Mouse (Mus musculus): ENCODE data around the gene Rab27a. TPM values are rescaled to one million over a fixed set of nuclear protein-coding genes. Genes with fewer than 3 reads are reported as not detected.
"Not testable (repeated sequence)": the region's sequence is repeated elsewhere in the genome, so short reads cannot be mapped to it uniquely, and the experiment has no call there.

Rab27a gene
- polyA plus RNA-seq, 1 experiment from 2014 or later, result 3.2 TPM

DNA sequence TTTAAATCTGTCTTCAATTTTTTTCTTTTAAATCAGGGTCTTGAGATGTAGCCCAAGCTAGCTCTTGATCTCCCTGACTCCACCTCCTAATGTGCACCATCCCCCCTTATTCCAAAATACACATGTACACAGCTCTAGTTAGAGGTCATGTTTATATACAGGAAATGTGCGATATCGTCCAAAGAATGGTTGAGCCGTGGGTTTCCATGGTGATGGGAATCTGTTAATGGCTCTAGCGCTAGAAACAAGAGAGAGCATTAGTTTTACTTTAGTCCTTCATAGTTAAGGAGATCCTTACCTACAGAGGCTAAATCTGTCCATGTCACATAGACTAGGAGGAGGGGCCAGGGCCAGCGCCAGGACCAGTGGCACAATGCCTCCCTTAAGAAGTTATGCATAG, 5.2 kb downstream of the Rab27a start:
- ATAC-seq (ENCODE audit: low FRiP score, low read depth), result no peak
- H3K4me1 ChIP-seq (replicated peaks), result peaks cover 7% of the 10 kb centered on the region; the same call in 1 of the 2 replicates
- no peak overlapping the region for H3K4me2 ChIP-seq
- no peaks in the 10 kb centered on the region for H3K9me3 ChIP-seq
- no peaks in the 10 kb centered on the region for H3K36me3 ChIP-seq
- H3K27ac ChIP-seq (replicated peaks), result no peak overlapping the region
- H3K4me3 ChIP-seq, result no peak overlapping the region
- H3K27me3 ChIP-seq, result no peaks in the 10 kb centered on the region
- WGBS, result 59% methylated on average over 5 of the region's 5 CpGs
- H3K9ac ChIP-seq, result no peak overlapping the region

- Histone ChIP-seq H3K36me3 (no peaks in the 10 kb centered on the region), H3K27ac (replicated peaks) (no peak overlapping the region; the same call in 1 of the 2 replicates), H3K9ac (no peak overlapping the region), H3K9me3 (no peaks in the 10 kb centered on the region), H3K4me1 (replicated peaks) (no peaks in the 10 kb centered on the region), H3K27me3 (no peaks in the 10 kb centered on the region), H3K4me2 (no peak overlapping the region), H3K4me3 (no peak overlapping the region)
- WGBS, result 68% methylated on average over 8 of the region's 8 CpGs
- ATAC-seq (ENCODE audit: low FRiP score, low read depth), result no peak
These were observed 6.0 kb downstream of the Rab27a start for GRCm38 (mm10) chr9:73050606-73051005.

DNA sequence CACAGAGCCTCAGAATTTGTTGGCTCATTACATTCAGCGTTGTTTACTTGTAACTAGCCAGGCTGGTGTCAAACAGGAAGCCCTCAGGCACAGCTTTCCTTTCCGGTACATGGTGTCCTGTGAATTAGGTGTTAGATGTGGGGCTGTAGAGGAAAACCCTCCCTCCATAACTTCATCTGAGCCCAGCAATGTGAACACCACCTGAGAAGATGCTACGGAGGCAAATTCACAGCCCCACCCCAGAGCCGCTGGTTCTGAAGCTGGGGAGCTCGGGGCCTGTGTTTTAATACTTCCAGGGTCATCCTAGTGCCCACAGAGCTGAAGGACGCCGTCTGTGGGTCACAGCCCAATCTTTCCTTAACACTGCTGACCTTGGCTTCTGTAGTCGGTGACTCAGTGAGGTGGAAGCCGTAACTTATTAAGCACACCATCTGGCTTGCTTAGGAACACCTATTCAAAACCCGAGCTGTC, 10.8 kb downstream of the Rab27a start:
- no peak overlapping the region for H3K4me2 ChIP-seq
- WGBS, result 71% methylated on average over 10 of the region's 10 CpGs
- no peaks in the 10 kb centered on the region for H3K4me1 ChIP-seq (replicated peaks)
- no peaks in the 10 kb centered on the region for H3K27me3 ChIP-seq
- no peak for ATAC-seq (ENCODE audit: low FRiP score, low read depth)
- no peaks in the 10 kb centered on the region for H3K36me3 ChIP-seq
- H3K27ac ChIP-seq (replicated peaks), result no peak overlapping the region
- no peak overlapping the region for H3K9ac ChIP-seq
- no peak overlapping the region for H3K4me3 ChIP-seq
- H3K9me3 ChIP-seq, result no peaks in the 10 kb centered on the region

DNA sequence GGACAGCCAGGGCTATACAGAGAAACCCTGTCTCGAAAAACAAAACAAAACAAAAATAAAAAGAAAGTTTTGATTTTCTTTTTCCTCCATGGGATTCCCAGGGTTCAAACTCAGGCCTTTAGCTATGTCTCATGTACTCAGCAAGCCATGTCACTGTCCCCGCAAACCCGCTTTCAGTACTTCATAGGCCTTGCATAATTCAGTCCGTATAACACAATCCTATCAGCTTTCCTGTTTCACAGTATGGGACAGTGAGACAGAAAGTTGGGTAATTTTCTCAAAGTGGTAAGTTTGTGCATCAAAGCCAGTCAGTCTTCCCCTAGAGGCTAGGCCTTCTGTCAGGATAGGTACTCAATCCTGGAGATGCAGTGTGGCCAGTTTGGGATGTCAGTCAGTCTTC, 14.6 kb downstream of the Rab27a start:
- Histone ChIP-seq H3K4me2 (no peak overlapping the region), H3K9me3 (no peaks in the 10 kb centered on the region), H3K4me1 (replicated peaks) (peaks cover 7% of the 10 kb centered on the region; the same call in 1 of the 2 replicates), H3K9ac (no peak overlapping the region), H3K27ac (replicated peaks) (no peak overlapping the region), H3K4me3 (no peak overlapping the region), H3K36me3 (no peaks in the 10 kb centered on the region), H3K27me3 (no peaks in the 10 kb centered on the region)
- 91% methylated on average over 4 of the region's 4 CpGs for WGBS
- ATAC-seq (ENCODE audit: low FRiP score, low read depth), result no peak

GRCm38 (mm10) chr9:73063621-73064290, 19.1 kb downstream of the Rab27a start:
- Histone ChIP-seq H3K27me3 (no peaks in the 10 kb centered on the region), H3K27ac (replicated peaks) (no peak overlapping the region), H3K36me3 (no peaks in the 10 kb centered on the region), H3K9ac (no peak overlapping the region), H3K9me3 (no peaks in the 10 kb centered on the region), H3K4me1 (replicated peaks) (peaks cover 21% of the 10 kb centered on the region), H3K4me2 (peak overlapping the region; percentile 38), H3K4me3 (no peak overlapping the region)
- WGBS, result 38% methylated on average over 15 of the region's 15 CpGs
- ATAC-seq (ENCODE audit: low FRiP score, low read depth), result no peak; the same call in 1 of the 2 replicates

- 30% methylated on average over 10 of the region's 10 CpGs for WGBS
- H3K9me3 ChIP-seq, result no peaks in the 10 kb centered on the region
- H3K27ac ChIP-seq (replicated peaks), result no peak overlapping the region
- H3K4me3 ChIP-seq, result no peak overlapping the region
- no peaks in the 10 kb centered on the region for H3K36me3 ChIP-seq
- peak; percentile 68; the same call in 1 of the 2 replicates for ATAC-seq (ENCODE audit: low FRiP score, low read depth)
- no peak overlapping the region for H3K9ac ChIP-seq
- peaks cover 21% of the 10 kb centered on the region for H3K4me1 ChIP-seq (replicated peaks)
- peak overlapping the region; percentile 26; the same call in 1 of the 2 replicates for H3K4me2 ChIP-seq
- H3K27me3 ChIP-seq, result no peaks in the 10 kb centered on the region
These were observed 22.4 kb downstream of the Rab27a start for GRCm38 (mm10) chr9:73067086-73067485.

DNA sequence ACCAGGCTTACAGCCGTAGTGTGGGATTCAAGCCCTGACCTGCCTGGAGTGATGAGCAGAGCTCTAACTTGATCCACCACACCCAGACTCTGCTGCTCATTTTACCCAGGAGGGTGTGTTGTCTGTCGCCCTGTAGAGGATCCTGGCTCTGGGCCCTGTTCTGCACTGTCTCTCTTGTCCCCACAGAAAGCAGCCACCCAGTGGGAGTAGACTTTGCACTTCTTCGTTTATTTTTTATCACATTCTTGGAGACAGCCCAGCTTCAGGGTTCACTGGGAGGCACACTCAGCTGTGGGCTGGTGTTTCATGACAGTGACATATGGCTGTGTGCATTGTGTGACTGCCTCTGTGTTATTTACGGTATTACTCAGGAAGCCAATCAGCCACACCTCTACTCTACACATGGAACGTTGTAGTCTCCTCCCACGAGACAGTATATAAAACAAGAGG, 23.6 kb downstream of the Rab27a start:
- no peaks in the 10 kb centered on the region for H3K9me3 ChIP-seq
- H3K9ac ChIP-seq, result no peak overlapping the region
- no peak overlapping the region for H3K4me3 ChIP-seq
- peak; percentile 19; the same call in 1 of the 2 replicates for ATAC-seq (ENCODE audit: low FRiP score, low read depth)
- H3K27ac ChIP-seq (replicated peaks), result no peak overlapping the region
- 42% methylated on average over 6 of the region's 6 CpGs for WGBS
- H3K4me1 ChIP-seq (replicated peaks), result peaks cover 21% of the 10 kb centered on the region
- H3K36me3 ChIP-seq, result no peaks in the 10 kb centered on the region
- H3K4me2 ChIP-seq, result no peak overlapping the region
- H3K27me3 ChIP-seq, result no peaks in the 10 kb centered on the region

DNA sequence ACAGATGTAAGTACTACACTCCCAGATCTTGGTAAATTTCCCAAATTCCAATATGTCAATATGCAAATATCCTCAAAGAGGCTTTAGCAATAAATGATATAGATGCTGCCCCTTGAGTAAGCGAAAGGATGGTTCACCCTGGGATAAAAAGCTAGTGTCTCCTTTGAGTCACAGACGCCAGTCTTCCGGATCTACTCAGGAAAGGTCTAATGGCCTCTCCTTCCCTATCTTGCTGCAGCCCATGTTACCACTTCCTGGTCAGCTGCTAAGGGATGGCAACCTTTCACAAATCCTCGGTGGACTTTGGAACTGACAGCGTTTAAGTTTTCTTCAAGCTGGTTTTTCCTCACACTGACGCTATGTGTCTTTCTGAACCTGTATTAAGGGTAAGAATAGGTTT, 24.0 kb downstream of the Rab27a start:
- Histone ChIP-seq H3K4me3 (no peak overlapping the region), H3K4me2 (no peak overlapping the region), H3K9ac (no peak overlapping the region), H3K4me1 (replicated peaks) (peaks cover 16% of the 10 kb centered on the region), H3K27me3 (no peaks in the 10 kb centered on the region), H3K36me3 (no peaks in the 10 kb centered on the region), H3K9me3 (no peaks in the 10 kb centered on the region), H3K27ac (replicated peaks) (no peak overlapping the region)
- no peak for ATAC-seq (ENCODE audit: low FRiP score, low read depth)
- 87% methylated on average over 6 of the region's 6 CpGs for WGBS

- no peak overlapping the region for H3K9ac ChIP-seq
- H3K4me1 ChIP-seq (replicated peaks), result peaks cover 14% of the 10 kb centered on the region
- no peak overlapping the region for H3K4me2 ChIP-seq
- no peaks in the 10 kb centered on the region for H3K27me3 ChIP-seq
- WGBS, result 72% methylated on average over 10 of the region's 10 CpGs
- no peak overlapping the region for H3K4me3 ChIP-seq
- no peaks in the 10 kb centered on the region for H3K36me3 ChIP-seq
- no peak for ATAC-seq (ENCODE audit: low FRiP score, low read depth)
- H3K9me3 ChIP-seq, result no peaks in the 10 kb centered on the region
- H3K27ac ChIP-seq (replicated peaks), result no peak overlapping the region
These were observed 26.5 kb downstream of the Rab27a start for GRCm38 (mm10) chr9:73070971-73071659.

DNA sequence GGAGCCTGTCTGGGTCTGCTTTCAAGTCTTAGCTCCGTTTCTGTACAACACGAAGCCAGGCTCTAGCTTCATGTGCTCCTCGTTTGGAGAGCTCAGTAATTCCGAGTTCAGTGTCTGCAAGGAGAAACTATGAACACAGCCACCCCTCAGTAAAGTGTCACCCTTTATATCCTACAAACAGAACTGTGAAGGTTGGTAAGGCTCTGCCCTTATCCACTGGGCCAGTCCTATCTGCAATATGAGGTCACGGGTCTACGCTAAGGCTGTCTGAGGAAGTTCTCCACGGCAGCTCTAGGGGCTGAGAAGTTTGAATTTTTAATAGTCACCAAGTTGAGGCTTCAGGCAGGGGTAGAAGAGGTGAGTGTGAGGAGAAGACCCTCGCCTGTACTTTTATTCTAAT, 27.8 kb downstream of the Rab27a start:
- no peaks in the 10 kb centered on the region for H3K9me3 ChIP-seq
- no peaks in the 10 kb centered on the region for H3K36me3 ChIP-seq
- no peaks in the 10 kb centered on the region for H3K27me3 ChIP-seq
- peaks cover 9% of the 10 kb centered on the region for H3K4me1 ChIP-seq (replicated peaks)
- no peak overlapping the region for H3K27ac ChIP-seq (replicated peaks)
- H3K9ac ChIP-seq, result no peak overlapping the region
- H3K4me2 ChIP-seq, result no peak overlapping the region
- H3K4me3 ChIP-seq, result no peak overlapping the region
- no peak for ATAC-seq (ENCODE audit: low FRiP score, low read depth)
- WGBS, result 87% methylated on average over 8 of the region's 8 CpGs

DNA sequence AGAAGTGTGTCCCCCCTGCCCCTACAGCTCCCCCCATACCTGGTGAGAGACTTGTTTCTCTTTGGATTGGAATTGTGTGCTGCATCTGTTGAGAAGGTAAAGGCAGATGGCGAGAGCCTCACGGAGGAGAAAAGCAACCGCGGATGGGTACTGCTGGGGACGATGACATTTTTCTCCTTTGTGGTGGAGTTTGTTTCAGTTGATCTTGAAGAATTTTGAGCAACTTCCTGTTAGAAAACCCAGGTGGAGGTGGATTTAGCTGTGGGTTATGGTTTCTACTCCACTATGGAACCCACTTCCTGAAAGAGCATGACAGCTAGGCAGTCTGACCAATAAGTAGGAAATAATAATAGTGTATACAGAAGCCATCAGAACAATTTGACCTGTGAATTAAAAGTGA, 28.5 kb downstream of the Rab27a start:
- no peak for ATAC-seq (ENCODE audit: low FRiP score, low read depth)

GRCm38 (mm10) chr9:73079349-73079748, 34.7 kb downstream of the Rab27a start:
- not testable (repeated sequence) for H3K4me2 ChIP-seq; H3K27me3 ChIP-seq; ATAC-seq (ENCODE audit: low FRiP score, low read depth); H3K27ac ChIP-seq (replicated peaks); H3K9ac ChIP-seq; H3K9me3 ChIP-seq; H3K4me1 ChIP-seq (replicated peaks); H3K36me3 ChIP-seq; H3K4me3 ChIP-seq
- 89% methylated on average over 11 of the region's 12 CpGs for WGBS

More for the DNA sequence above, 28.5 kb downstream of the Rab27a start:
- WGBS, result 93% methylated on average over 5 of the region's 5 CpGs
- H3K9ac ChIP-seq, result no peak overlapping the region
- peaks cover 3% of the 10 kb centered on the region for H3K4me1 ChIP-seq (replicated peaks)
- no peaks in the 10 kb centered on the region for H3K9me3 ChIP-seq
- H3K4me3 ChIP-seq, result no peak overlapping the region
- no peaks in the 10 kb centered on the region for H3K36me3 ChIP-seq
- H3K4me2 ChIP-seq, result no peak overlapping the region
- H3K27me3 ChIP-seq, result no peaks in the 10 kb centered on the region
- H3K27ac ChIP-seq (replicated peaks), result no peak overlapping the region
